Mouse (Mus musculus): Measurements from ENCODE around the gene Fzd9. TPM values are rescaled to one million over a fixed set of nuclear protein-coding genes. Genes with fewer than 3 reads are reported as not detected.

The Fzd9 gene
- total and polyA plus RNA-seq, 3 experiments, result not detected

DNA sequence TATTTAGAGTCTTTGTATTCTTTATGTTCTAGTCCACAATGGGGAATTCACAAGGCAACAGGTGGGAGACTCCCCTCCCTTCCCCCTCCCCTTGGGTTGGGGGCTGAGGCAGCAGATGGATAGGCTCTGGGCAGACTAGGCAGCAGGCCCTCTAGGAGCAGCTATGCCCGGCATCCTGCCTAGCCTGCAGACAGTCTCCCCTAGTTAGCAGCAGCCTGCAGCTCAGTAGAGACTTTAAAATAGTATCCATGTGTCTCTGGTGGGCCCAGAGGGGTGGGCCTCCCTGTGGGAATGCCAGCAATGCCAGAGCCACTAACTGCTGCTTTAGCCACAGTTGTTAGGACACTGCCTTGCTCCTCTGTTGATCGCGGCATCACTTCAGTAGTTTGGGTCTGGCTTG lies 8.4 kb downstream of the Fzd9 start:
- no peak overlapping the region for H3K27ac ChIP-seq (ENCODE audit: insufficient read depth, low read depth)
- H3K9ac ChIP-seq (ENCODE audit: insufficient read depth, low read depth), result no peak overlapping the region
- dilution Hi-C loops (cut with MboI; ENCODE audit: extremely low pct_ligation_motif_present, extremely low pct_unique_long_range_greater_than_20kb, low sequenced_read_pairs) (no loop called here), in situ Hi-C loops (cut with MboI; ENCODE audit: low pct_ligation_motif_present, low pct_unique_long_range_greater_than_20kb, low sequenced_read_pairs) (no loop called here)
- H3K4me3 ChIP-seq (replicated peaks in 1 of 3; ENCODE audit: low read depth in 2 of 3, low read length in 2 of 3, poor library complexity in 1 of 3), result no peak overlapping the region
- H3K4me1 ChIP-seq (ENCODE audit: control insufficient read depth in 1 of 2, insufficient read depth in 2 of 2), result peaks cover 0 to 9% of the 10 kb centered on the region in 2 experiments; a peak in 2 of 4 replicates
- no peak overlapping the region for H3K4me2 ChIP-seq (ENCODE audit: insufficient read depth, low read depth, poor library complexity, severe bottlenecking)
- no peaks in the 10 kb centered on the region for H3K27me3 ChIP-seq (replicated peaks)
- peaks cover 88 to 98% of the 10 kb centered on the region in 2 experiments for H3K36me3 ChIP-seq (replicated peaks in 1 of 2; ENCODE audit: control insufficient read depth in 1 of 2, insufficient read depth in 1 of 2, low read length in 1 of 2)
- no peaks in the 10 kb centered on the region for H3K9me3 ChIP-seq (replicated peaks; ENCODE audit: low read length)
- DNase-seq (ENCODE audit: extremely low read depth), result no peak
- TF ChIP-seq USF2 (conservative IDR thresholded peaks at IDR 0.05; ENCODE audit: low read depth, low read length), result no peak
- TF ChIP-seq CTCF (conservative IDR thresholded peaks at IDR 0.05 in 1 of 2, IDR thresholded peaks at IDR 0.05 in 1 of 2; ENCODE audit: low read depth in 2 of 2, low read length in 2 of 2), result no peak
- TF ChIP-seq MAFK (IDR thresholded peaks at IDR 0.05; ENCODE audit: insufficient replicate concordance, low read length), result no peak
- TF ChIP-seq MAZ (IDR thresholded peaks at IDR 0.05; ENCODE audit: low read depth, low read length), result no peak
- TF ChIP-seq ETS1 (conservative IDR thresholded peaks at IDR 0.05; ENCODE audit: low read depth, low read length), result no peak
- TF ChIP-seq IRF4 (IDR thresholded peaks at IDR 0.05; ENCODE audit: low read depth, low read length), result no peak
- TF ChIP-seq UBTF (IDR thresholded peaks at IDR 0.05; ENCODE audit: low read depth, low read length), result no peak
- no peak for TF ChIP-seq TCF12 (IDR thresholded peaks at IDR 0.05; ENCODE audit: low read depth, low read length)
- no peak for TF ChIP-seq MAX (IDR thresholded peaks at IDR 0.05; ENCODE audit: low read length)
- no peak for TF ChIP-seq RCOR1 (conservative IDR thresholded peaks at IDR 0.05; ENCODE audit: low read depth, low read length)
- TF ChIP-seq POLR2AphosphoS2 (IDR thresholded peaks at IDR 0.05; ENCODE audit: low read depth, low read length), result no peak
- no peak for TF ChIP-seq MYC (IDR thresholded peaks at IDR 0.05; ENCODE audit: low read depth, low read length)
- TF ChIP-seq ELF1 (IDR thresholded peaks at IDR 0.05; ENCODE audit: low read depth, low read length), result no peak
- TF ChIP-seq RAD21 (IDR thresholded peaks at IDR 0.05; ENCODE audit: low read depth, low read length), result no peak
- TF ChIP-seq GABPA (IDR thresholded peaks at IDR 0.05; ENCODE audit: insufficient replicate concordance, low read depth, low read length), result no peak
- no peak for TF ChIP-seq HCFC1 (IDR thresholded peaks at IDR 0.05; ENCODE audit: low read depth, low read length)
- no peak for TF ChIP-seq NELFE (IDR thresholded peaks at IDR 0.05; ENCODE audit: low read depth, low read length)
- TF ChIP-seq USF1 (IDR thresholded peaks at IDR 0.05; ENCODE audit: low read depth, low read length), result no peak
- TF ChIP-seq JUN (IDR thresholded peaks at IDR 0.05; ENCODE audit: insufficient read depth, low read depth, low read length), result no peak
- no peaks in the 10 kb centered on the region; the same call in 1 of the 2 replicates for H3K79me2 ChIP-seq (replicated peaks; ENCODE audit: control insufficient read depth, extremely low read depth, insufficient read depth, poor library complexity, severe bottlenecking)

DNA sequence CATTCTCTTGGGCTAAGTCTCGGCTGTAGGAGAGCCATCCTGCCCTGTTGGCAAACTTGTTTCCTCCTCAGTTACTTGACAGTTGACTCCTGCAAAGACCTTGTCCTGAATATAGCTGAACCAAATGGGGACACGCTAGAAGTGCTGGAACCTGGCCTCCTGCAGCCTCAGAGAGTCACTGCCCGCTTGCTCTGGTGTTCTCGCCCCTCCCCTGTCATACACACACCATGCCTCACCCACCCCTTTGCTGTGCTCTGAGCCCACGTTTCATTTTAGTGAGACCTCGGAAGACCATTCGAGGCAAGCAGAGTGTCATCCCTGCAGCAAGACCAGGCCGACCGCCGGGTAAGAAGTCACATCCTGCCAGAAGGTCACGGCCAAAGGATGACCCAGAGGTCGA lies 8.9 kb downstream of the Fzd9 start:
- in situ Hi-C loops (cut with MboI; ENCODE audit: low pct_ligation_motif_present, low pct_unique_long_range_greater_than_20kb, low sequenced_read_pairs), result no loop called here
- no peak for DNase-seq (ENCODE audit: extremely low read depth)
- no peak overlapping the region for H3K27ac ChIP-seq (ENCODE audit: insufficient read depth, low read depth)
- peaks cover 89 to 98% of the 10 kb centered on the region in 2 experiments for H3K36me3 ChIP-seq (replicated peaks in 1 of 2; ENCODE audit: control insufficient read depth in 1 of 2, insufficient read depth in 1 of 2, low read length in 1 of 2)
- H3K9ac ChIP-seq (ENCODE audit: insufficient read depth, low read depth), result no peak overlapping the region
- H3K4me1 ChIP-seq (ENCODE audit: control insufficient read depth in 1 of 2, insufficient read depth in 2 of 2), result peaks cover 0 to 9% of the 10 kb centered on the region in 2 experiments; a peak in 2 of 4 replicates
- TF ChIP-seq HCFC1 (IDR thresholded peaks at IDR 0.05; ENCODE audit: low read depth, low read length) (no peak), IRF4 (IDR thresholded peaks at IDR 0.05; ENCODE audit: low read depth, low read length) (no peak), NRF1 (IDR thresholded peaks at IDR 0.05; ENCODE audit: low read depth, low read length) (no peak), MYC (IDR thresholded peaks at IDR 0.05; ENCODE audit: low read depth, low read length) (no peak), POLR2AphosphoS2 (IDR thresholded peaks at IDR 0.05; ENCODE audit: low read depth, low read length) (no peak), ELF1 (IDR thresholded peaks at IDR 0.05; ENCODE audit: low read depth, low read length) (no peak), SMC3 (IDR thresholded peaks at IDR 0.05; ENCODE audit: low read depth, low read length) (no peak), CHD2 (IDR thresholded peaks at IDR 0.05; ENCODE audit: low read length) (no peak), EP300 (IDR thresholded peaks at IDR 0.05; ENCODE audit: low read length) (no peak), ETS1 (conservative IDR thresholded peaks at IDR 0.05; ENCODE audit: low read depth, low read length) (no peak)
- dilution Hi-C loops (cut with MboI; ENCODE audit: extremely low pct_ligation_motif_present, extremely low pct_unique_long_range_greater_than_20kb, low sequenced_read_pairs), result no loop called here
- no peak overlapping the region for H3K4me2 ChIP-seq (ENCODE audit: insufficient read depth, low read depth, poor library complexity, severe bottlenecking)
- no peaks in the 10 kb centered on the region for H3K27me3 ChIP-seq (replicated peaks)
- H3K79me2 ChIP-seq (replicated peaks; ENCODE audit: control insufficient read depth, extremely low read depth, insufficient read depth, poor library complexity, severe bottlenecking), result no peaks in the 10 kb centered on the region; the same call in 1 of the 2 replicates
- H3K9me3 ChIP-seq (replicated peaks; ENCODE audit: low read length), result no peaks in the 10 kb centered on the region
- H3K4me3 ChIP-seq (replicated peaks in 1 of 3; ENCODE audit: low read depth in 2 of 3, low read length in 2 of 3, poor library complexity in 1 of 3), result no peak overlapping the region
